Mouse (Mus musculus) stomach, embryonic 14.5 days (tissue): ENCODE results near the gene Bace2. TPM values are rescaled to one million over a fixed set of nuclear protein-coding genes. Genes with fewer than 3 reads are reported as not detected.

Source experiments
- polyA plus RNA-seq: library from polyadenylated mRNA; unstranded; fragments of >200 nt; fragmentation: Nextera tagmentation; extraction: Ambion mirVana; gene quantifications from 2 replicates; pipeline ENCODE4 v1.2.1, GENCODE M21; 2014

Bace2 gene
- polyA plus RNA-seq, 1 experiment from 2014 or later = 89.0 TPM

Other genes starting within 250 kb of the Bace2 start
- gene Dscam, start 186.0 kb upstream of the Bace2 start, polyA plus RNA-seq = 0.30 and 0.64 TPM in 2 replicates
- 0.15 and 0.35 TPM in 2 replicates for gene Mx1, start 106.2 kb downstream of the Bace2 start, polyA plus RNA-seq
- gene Fam3b, start 158.1 kb downstream of the Bace2 start, polyA plus RNA-seq = 0.49 TPM in 1 of 2 replicates, not detected in the other